Mouse (Mus musculus): Measurements from ENCODE around the gene Ints12. TPM values are rescaled to one million over a fixed set of nuclear protein-coding genes. Genes with fewer than 3 reads are reported as not detected.

Gene Ints12
- polyA plus RNA-seq (2012; rRNA removed) = 10.4 and 10.9 TPM in 2 replicates

DNA sequence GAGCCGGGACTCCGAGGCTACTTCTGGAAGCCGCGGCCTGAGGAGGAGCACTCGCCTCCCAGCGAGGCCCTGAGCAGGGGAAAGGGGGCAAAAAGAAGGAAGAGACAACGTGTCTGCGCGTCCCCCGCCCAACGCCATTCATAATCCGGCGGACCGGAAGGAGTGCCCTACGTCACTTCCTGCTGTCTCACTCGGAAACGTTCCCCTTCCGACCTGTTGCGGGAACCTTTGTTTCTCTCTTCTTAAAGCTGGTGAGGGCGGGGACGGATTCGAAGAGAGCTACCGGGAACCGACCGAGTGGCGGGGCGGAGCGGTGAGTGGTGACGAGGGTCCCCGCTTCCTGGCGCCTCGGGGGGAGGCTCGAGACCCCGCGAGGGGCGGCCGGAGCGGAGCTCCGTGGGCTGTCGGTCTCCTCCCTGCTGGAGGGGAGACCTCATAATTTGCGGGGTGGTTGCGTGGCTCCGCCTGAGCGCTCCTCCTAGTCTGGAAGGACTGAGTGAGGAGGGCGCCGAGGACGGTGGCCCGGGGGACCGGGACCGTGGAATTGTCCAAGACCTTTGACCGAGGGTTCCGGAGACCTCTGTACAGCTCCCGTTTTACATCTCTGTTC, at the start of gene Ints12, which contains the start of gene Gstcd:
Ints12 (plus strand) TSS at position 177 of the 610 bp plus-strand sequence.
Gstcd (minus strand) TSS at position 370 of the 610 bp plus-strand sequence.
- TF ChIP-seq POLR2A (IDR thresholded peaks at IDR 0.05; ENCODE audit: borderline replicate concordance, insufficient read depth, low read length) (peak; percentile 76; the same call in 1 of the 2 replicates), CTCF (IDR thresholded peaks at IDR 0.05; ENCODE audit: borderline replicate concordance, insufficient read depth, low read depth, low read length) (no peak)
- under 1% methylated on average over 53 of the region's 53 CpGs for WGBS

DNA sequence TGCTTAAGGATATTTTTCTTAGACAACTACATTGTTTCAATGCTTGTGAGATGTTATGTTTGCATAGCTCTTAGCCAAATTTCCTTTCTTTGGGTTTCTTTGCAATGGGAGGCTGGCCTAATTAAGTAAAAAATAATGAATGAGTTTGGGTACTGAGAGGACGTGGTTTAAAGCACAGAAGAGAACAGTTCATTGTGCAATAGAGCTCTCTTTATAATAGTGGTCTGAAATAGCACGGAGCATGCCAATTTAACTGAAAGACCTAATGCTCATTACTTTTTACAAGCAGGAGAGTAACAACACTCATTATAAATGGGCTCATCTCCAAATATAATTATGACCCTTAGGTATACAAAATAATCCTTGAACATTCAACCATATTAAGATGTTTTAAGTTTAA, 39.6 kb upstream of the Ints12 start:
- H3K4me1 ChIP-seq (ENCODE audit: control insufficient read depth, insufficient read depth, low read length) = no peaks in the 10 kb centered on the region
- no peak overlapping the region for H3K4me3 ChIP-seq (replicated peaks; ENCODE audit: insufficient read depth, low read depth, low read length)
- TF ChIP-seq POLR2A (IDR thresholded peaks at IDR 0.05; ENCODE audit: borderline replicate concordance, insufficient read depth, low read length) (no peak), CTCF (IDR thresholded peaks at IDR 0.05; ENCODE audit: borderline replicate concordance, insufficient read depth, low read depth, low read length) (no peak)
- WGBS = 78% methylated on average over 2 of the region's 2 CpGs
- H3K27ac ChIP-seq (ENCODE audit: insufficient read depth, low read length) = no peak overlapping the region
- no peak for DNase-seq
- H3K27me3 ChIP-seq (ENCODE audit: control insufficient read depth, insufficient read depth, low read length) = no peaks in the 10 kb centered on the region

More for the DNA sequence above, at the start of gene Ints12, which contains the start of gene Gstcd:
- peak within 1 kb of the TSS; percentile 88 for H3K27ac ChIP-seq (ENCODE audit: insufficient read depth, low read length)
- H3K4me3 ChIP-seq (replicated peaks; ENCODE audit: insufficient read depth, low read depth, low read length) = peak within 1 kb of the TSS; percentile 71
- DNase-seq = peak; percentile 92 to 96
- no peaks in the 10 kb centered on the region for H3K4me1 ChIP-seq (ENCODE audit: control insufficient read depth, insufficient read depth, low read length)
- no peaks in the 10 kb centered on the region for H3K27me3 ChIP-seq (ENCODE audit: control insufficient read depth, insufficient read depth, low read length)

DNA sequence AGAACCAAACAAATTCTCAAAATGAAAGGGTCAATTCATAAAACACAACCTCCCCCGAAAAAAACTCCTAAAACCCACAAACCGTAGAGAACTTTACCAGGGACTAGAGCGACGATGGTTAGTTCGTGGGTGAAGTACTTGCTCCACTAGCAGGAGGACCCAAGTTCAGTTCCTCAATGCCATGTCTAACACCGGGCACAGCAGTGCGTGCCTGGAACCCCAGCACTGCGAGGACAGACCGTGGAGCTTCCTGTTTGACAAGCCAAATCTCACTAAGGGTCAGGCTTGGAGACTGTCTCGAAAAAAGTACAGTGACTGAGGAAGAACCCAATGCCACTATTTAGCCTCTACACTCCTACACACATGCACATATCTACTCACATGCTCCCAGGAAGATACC, 16.1 kb upstream of the Ints12 start:
- no peak for DNase-seq
- WGBS = 86% methylated on average over 10 of the region's 10 CpGs
- H3K4me1 ChIP-seq (ENCODE audit: control insufficient read depth, insufficient read depth, low read length) = no peaks in the 10 kb centered on the region
- no peak overlapping the region for H3K4me3 ChIP-seq (replicated peaks; ENCODE audit: insufficient read depth, low read depth, low read length)
- TF ChIP-seq CTCF (IDR thresholded peaks at IDR 0.05; ENCODE audit: borderline replicate concordance, insufficient read depth, low read depth, low read length) (no peak), POLR2A (IDR thresholded peaks at IDR 0.05; ENCODE audit: borderline replicate concordance, insufficient read depth, low read length) (no peak)
- H3K27me3 ChIP-seq (ENCODE audit: control insufficient read depth, insufficient read depth, low read length) = no peaks in the 10 kb centered on the region
- no peak overlapping the region for H3K27ac ChIP-seq (ENCODE audit: insufficient read depth, low read length)

DNA sequence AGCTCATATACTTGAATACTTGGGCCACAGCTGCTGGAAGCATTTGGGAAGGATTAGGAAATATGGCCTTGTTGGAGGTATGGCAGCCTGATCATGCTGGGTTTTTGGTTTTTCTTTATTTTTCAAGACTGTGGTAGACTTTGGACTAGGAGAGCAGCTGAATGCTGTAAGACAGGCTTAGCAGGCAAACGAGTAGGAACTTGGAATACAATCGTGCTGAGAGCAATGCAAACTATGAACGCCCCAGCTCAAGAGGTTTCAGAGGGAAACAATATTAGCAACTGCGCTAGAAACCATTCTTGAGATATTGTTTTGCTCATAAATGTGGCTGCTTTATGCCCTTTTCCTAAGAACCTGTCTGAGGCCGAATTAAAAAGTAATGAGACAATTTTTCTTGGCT, 8.9 kb upstream of the Ints12 start:
- no peak for DNase-seq
- Histone ChIP-seq H3K4me3 (replicated peaks; ENCODE audit: insufficient read depth, low read depth, low read length) (no peak overlapping the region), H3K27ac (ENCODE audit: insufficient read depth, low read length) (no peak overlapping the region), H3K4me1 (ENCODE audit: control insufficient read depth, insufficient read depth, low read length) (no peaks in the 10 kb centered on the region), H3K27me3 (ENCODE audit: control insufficient read depth, insufficient read depth, low read length) (no peaks in the 10 kb centered on the region)
- WGBS = 89% methylated on average over 5 of the region's 5 CpGs
- TF ChIP-seq CTCF (IDR thresholded peaks at IDR 0.05; ENCODE audit: borderline replicate concordance, insufficient read depth, low read depth, low read length) (no peak), POLR2A (IDR thresholded peaks at IDR 0.05; ENCODE audit: borderline replicate concordance, insufficient read depth, low read length) (no peak)

DNA sequence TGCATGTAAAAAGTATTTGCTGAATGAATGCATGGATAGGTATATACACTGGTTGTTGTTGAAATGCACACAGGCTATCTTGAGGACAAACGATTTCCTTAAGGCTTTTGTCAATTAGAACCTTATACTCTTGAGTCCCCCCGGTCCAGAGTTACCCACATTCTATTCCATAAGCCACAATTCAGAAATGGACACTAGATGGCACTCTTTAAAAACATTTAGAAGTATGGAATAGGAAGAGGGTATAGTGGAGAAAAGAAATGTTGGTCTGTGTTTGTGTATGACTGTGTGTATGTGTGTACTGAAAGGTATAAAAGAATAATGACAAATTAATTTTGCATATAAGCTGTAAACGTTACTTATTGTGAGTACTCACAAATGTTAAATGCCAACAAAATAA, 5.8 kb upstream of the Ints12 start:
- DNase-seq = peak in 1 of 2 experiments; percentile 43
- TF ChIP-seq POLR2A (IDR thresholded peaks at IDR 0.05; ENCODE audit: borderline replicate concordance, insufficient read depth, low read length) = no peak
- peak; percentile 44; the same call in 1 of the 2 replicates for TF ChIP-seq CTCF (IDR thresholded peaks at IDR 0.05; ENCODE audit: borderline replicate concordance, insufficient read depth, low read depth, low read length)
- Histone ChIP-seq H3K27me3 (ENCODE audit: control insufficient read depth, insufficient read depth, low read length) (no peaks in the 10 kb centered on the region), H3K27ac (ENCODE audit: insufficient read depth, low read length) (no peak overlapping the region), H3K4me3 (replicated peaks; ENCODE audit: insufficient read depth, low read depth, low read length) (no peak overlapping the region), H3K4me1 (ENCODE audit: control insufficient read depth, insufficient read depth, low read length) (no peaks in the 10 kb centered on the region)
- whole genome bisulfite sequencing = 59% methylated on average over 3 of the region's 3 CpGs

DNA sequence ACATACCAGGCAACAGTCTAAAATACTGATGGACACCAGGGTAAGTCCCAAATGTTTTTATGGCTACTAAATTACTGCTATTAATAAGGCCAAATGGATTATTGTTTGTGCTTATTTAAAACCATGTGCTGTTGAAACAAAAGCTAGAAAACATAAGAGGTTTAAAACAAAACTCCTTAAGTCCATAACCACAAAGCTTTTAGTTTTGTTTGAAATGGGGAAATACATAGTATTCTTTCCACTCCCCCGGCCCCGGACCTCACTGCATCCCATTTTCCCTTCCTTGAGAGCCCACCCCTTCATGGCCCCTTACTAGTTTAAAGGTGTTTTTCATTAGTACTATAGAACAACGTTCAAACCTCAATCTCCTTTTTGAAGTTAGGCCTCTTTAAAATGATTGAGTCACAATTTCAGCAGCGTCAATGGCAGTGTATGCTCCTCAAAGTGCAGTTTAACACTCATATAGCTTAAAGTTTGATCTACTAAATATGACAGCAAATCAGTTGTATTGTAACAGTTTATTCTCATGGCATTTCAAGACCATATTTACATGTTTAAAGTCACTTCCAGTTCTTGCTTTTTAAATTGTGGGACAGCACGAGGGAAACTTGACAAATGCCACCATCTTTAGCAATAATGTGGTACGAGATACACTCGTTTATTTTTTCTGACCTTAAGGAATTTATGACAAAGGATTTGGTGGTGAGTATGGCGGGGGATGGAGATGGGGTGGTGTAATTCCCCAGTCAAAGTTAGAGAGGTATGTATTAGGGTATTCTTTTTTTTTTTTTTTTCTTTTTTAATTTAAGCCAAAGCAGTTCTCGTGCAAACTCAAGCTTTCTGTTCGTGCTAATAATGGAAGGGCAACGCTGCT, 1.2 kb upstream of the Ints12 start:
- H3K4me1 ChIP-seq (ENCODE audit: control insufficient read depth, insufficient read depth, low read length) = no peaks in the 10 kb centered on the region
- H3K27ac ChIP-seq (ENCODE audit: insufficient read depth, low read length) = no peak overlapping the region
- TF ChIP-seq CTCF (IDR thresholded peaks at IDR 0.05; ENCODE audit: borderline replicate concordance, insufficient read depth, low read depth, low read length) (no peak), POLR2A (IDR thresholded peaks at IDR 0.05; ENCODE audit: borderline replicate concordance, insufficient read depth, low read length) (no peak)
- DNase-seq = no peak
- WGBS = 4% methylated on average over 11 of the region's 11 CpGs
- H3K27me3 ChIP-seq (ENCODE audit: control insufficient read depth, insufficient read depth, low read length) = no peaks in the 10 kb centered on the region
- H3K4me3 ChIP-seq (replicated peaks; ENCODE audit: insufficient read depth, low read depth, low read length) = peak overlapping the region; percentile 71

DNA sequence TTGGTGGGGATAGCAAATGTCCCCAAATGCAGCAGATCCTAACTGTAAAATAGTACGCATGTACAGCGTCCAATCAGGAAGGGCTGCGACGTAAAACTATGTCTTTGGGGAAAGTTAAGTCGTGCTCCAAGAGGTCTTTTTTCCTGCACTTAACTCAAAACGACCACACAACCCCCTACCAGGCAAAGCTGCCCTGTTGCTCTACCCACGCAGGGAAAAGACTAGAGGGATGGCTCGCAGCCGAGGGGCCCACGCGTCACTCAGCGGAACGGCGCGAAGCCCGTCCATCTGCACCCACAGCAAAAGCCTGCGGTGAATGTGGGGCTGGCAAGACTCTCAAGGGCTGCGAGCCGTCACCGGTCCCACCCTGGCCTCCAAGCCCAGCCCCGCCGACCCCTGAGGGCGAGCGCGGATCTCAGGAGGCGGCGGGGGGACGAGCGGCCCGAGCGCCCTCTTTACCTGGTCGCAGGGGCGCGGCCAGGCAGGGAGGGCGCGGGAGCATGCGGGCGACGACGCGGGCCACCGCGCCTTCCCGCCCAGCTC, 448 bp upstream of the Ints12 start:
- WGBS = under 1% methylated on average over 44 of the region's 44 CpGs
- H3K4me3 ChIP-seq (replicated peaks; ENCODE audit: insufficient read depth, low read depth, low read length) = peak overlapping the region; percentile 71
- TF ChIP-seq POLR2A (IDR thresholded peaks at IDR 0.05; ENCODE audit: borderline replicate concordance, insufficient read depth, low read length) (no peak), CTCF (IDR thresholded peaks at IDR 0.05; ENCODE audit: borderline replicate concordance, insufficient read depth, low read depth, low read length) (no peak)

More for the DNA sequence above, 448 bp upstream of the Ints12 start:
- Histone ChIP-seq H3K27me3 (ENCODE audit: control insufficient read depth, insufficient read depth, low read length) (no peaks in the 10 kb centered on the region), H3K4me1 (ENCODE audit: control insufficient read depth, insufficient read depth, low read length) (no peaks in the 10 kb centered on the region), H3K27ac (ENCODE audit: insufficient read depth, low read length) (peak overlapping the region; percentile 88)
- DNase-seq = no peak

All from cerebellum, adult 2 months (tissue).